Mouse (Mus musculus) embryonic fibroblast, embryonic 13.5 days (primary cell): ENCODE results near the gene Fam204a.

Experiments
- CTCF ChIP-seq: IDR thresholded peaks from 2 replicates; pipeline ENCODE4 v1.5.1; 2011; ENCODE audit warnings: mild to moderate bottlenecking, control low read depth, low read length, moderate library complexity, borderline replicate concordance; ENCODE audit not compliant: insufficient read depth
- POLR2A ChIP-seq: IDR thresholded peaks from 2 replicates; pipeline ENCODE4 v1.6.1; 2011; ENCODE audit warnings: low read depth, mild to moderate bottlenecking, control low read depth, low read length, moderate library complexity

- TF ChIP-seq CTCF (no peak), POLR2A (no peak)
Measured at GRCm38 (mm10) chr19:60149078-60149960, 77.2 kb downstream of the Fam204a start.
